Mouse (Mus musculus) forebrain, embryonic 14.5 days (tissue): ENCODE measurements around the gene Tmem132b. TPM values are rescaled to one million over a fixed set of nuclear protein-coding genes. Genes with fewer than 3 reads are reported as not detected.
"Not testable (repeated sequence)": the region's sequence is repeated elsewhere in the genome, so short reads cannot be mapped to it uniquely, and the experiment has no call there.

ENCODE experiments used
- ATAC-seq: fragments of 200-750 bp; cut with Nextera tagmentation; 2 replicates; pipeline ENCODE4 v1.8.0; 2017; ENCODE audit warnings: mild to moderate bottlenecking, moderate library complexity
- DNase-seq: peaks from one replicate; pipeline ENCODE4 v3.0.0-alpha.2; 2015; ENCODE audit warnings: low spot score
- H3K27ac ChIP-seq: fragments of 300-500 bp; sonication (generic); 2 replicates; pipeline ENCODE4 v1.5.1; 2014; ENCODE audit warnings: low read depth, mild to moderate bottlenecking, control low read depth, low read length, moderate library complexity
- H3K27me3 ChIP-seq: fragments of 300-500 bp; sonication (generic); replicated peaks from 2 replicates; pipeline ENCODE4 v1.6.1; 2014; ENCODE audit warnings: low read length, control low read depth, mixed read lengths; ENCODE audit not compliant: control insufficient read depth, insufficient read depth
- H3K36me3 ChIP-seq: fragments of 300-500 bp; sonication (generic); 2 replicates; pipeline ENCODE4 v1.6.1; 2014; ENCODE audit warnings: low read length, control low read depth; ENCODE audit not compliant: control insufficient read depth, insufficient read depth
- H3K4me1 ChIP-seq: fragments of 300-500 bp; sonication (generic); 2 replicates; pipeline ENCODE4 v1.6.1; 2014; ENCODE audit warnings: antibody characterized with exemption, low read length, control low read depth; ENCODE audit not compliant: control insufficient read depth, insufficient read depth
- H3K4me2 ChIP-seq: fragments of 300-500 bp; sonication (generic); 2 replicates; pipeline ENCODE4 v1.6.1; 2014; ENCODE audit warnings: mild to moderate bottlenecking, control low read depth, low read length
- H3K4me3 ChIP-seq: fragments of 300-500 bp; sonication (generic); 2 replicates; pipeline ENCODE4 v1.5.1; 2014; ENCODE audit warnings: low read depth, low read length, control low read depth
- H3K9ac ChIP-seq: fragments of 300-500 bp; sonication (generic); 2 replicates; pipeline ENCODE4 v1.6.1; 2014; ENCODE audit warnings: mild to moderate bottlenecking, low read length, control low read depth, moderate library complexity
- H3K9me3 ChIP-seq: fragments of 300-500 bp; sonication (generic); replicated peaks from 2 replicates; pipeline ENCODE4 v1.6.1; 2016; ENCODE audit warnings: low read length, control low read depth, mixed read lengths; ENCODE audit not compliant: control insufficient read depth
- WGBS: fragments of 180-500 bp; shearing (Covaris S2); extraction: QIAGEN DNeasy Blood & Tissue Kit; methylation state at CpG from one replicate; pipeline ENCODE4 v1.1.7; 2014; 5-methylcytosine and 5-hydroxymethylcytosine counted together
- polyA plus RNA-seq: library from polyadenylated mRNA; unstranded; fragments of >200 nt; fragmentation: Nextera tagmentation; extraction: Ambion mirVana; gene quantifications from 2 replicates; pipeline ENCODE4 v1.2.1, GENCODE M21; 2014

The Tmem132b gene
- 3.1 and 4.4 TPM in 2 replicates for polyA plus RNA-seq

- peak within 1 kb of the TSS; percentile 39; the same call in 1 of the 2 replicates for H3K27ac ChIP-seq
- no peaks in the 10 kb centered on the region for H3K36me3 ChIP-seq
- peak within 1 kb of the TSS; percentile 72 for H3K9ac ChIP-seq
- H3K4me2 ChIP-seq, result peak within 1 kb of the TSS; percentile 94
- peak; percentile 57 for DNase-seq
- H3K4me3 ChIP-seq, result peak within 1 kb of the TSS; percentile 54
- H3K27me3 ChIP-seq, result peaks cover 38% of the 10 kb centered on the region
- peak; percentile 40; the same call in 1 of the 2 replicates for ATAC-seq
- no peaks in the 10 kb centered on the region for H3K9me3 ChIP-seq
- H3K4me1 ChIP-seq, result peaks cover 14% of the 10 kb centered on the region
- 5% methylated on average over 24 of the region's 25 CpGs for WGBS
Measured at GRCm38 (mm10) chr5:125531634-125532033, at the start of gene Tmem132b. Tmem132b (plus strand) TSS chr5:125531774.

GRCm38 (mm10) chr5:125482474-125482873 lies 49.1 kb upstream of the Tmem132b start:
- Histone ChIP-seq H3K9ac (no peak overlapping the region), H3K27ac (no peak overlapping the region), H3K4me2 (no peak overlapping the region), H3K36me3 (peaks cover 33% of the 10 kb centered on the region), H3K4me1 (peaks cover under 1% of the 10 kb centered on the region), H3K27me3 (no peaks in the 10 kb centered on the region), H3K9me3 (no peaks in the 10 kb centered on the region), H3K4me3 (no peak overlapping the region)
- no peak for ATAC-seq
- no peak for DNase-seq
- 93% methylated on average over 7 of the region's 7 CpGs for WGBS

GRCm38 (mm10) chr5:125483712-125484611 lies 47.6 kb upstream of the Tmem132b start:
- Histone ChIP-seq H3K9me3 (no peaks in the 10 kb centered on the region), H3K27ac (no peak overlapping the region), H3K9ac (no peak overlapping the region), H3K4me1 (no peaks in the 10 kb centered on the region), H3K27me3 (no peaks in the 10 kb centered on the region), H3K4me2 (no peak overlapping the region), H3K36me3 (peaks cover 40% of the 10 kb centered on the region), H3K4me3 (no peak overlapping the region)
- DNase-seq (no peak), ATAC-seq (no peak)
- 86% methylated on average over 5 of the region's 6 CpGs for WGBS

- H3K4me2 ChIP-seq, result no peak overlapping the region
- no peak overlapping the region for H3K9ac ChIP-seq
- DNase-seq (no peak), ATAC-seq (no peak)
- no peak overlapping the region for H3K4me3 ChIP-seq
- H3K27ac ChIP-seq, result no peak overlapping the region
- peaks cover 48% of the 10 kb centered on the region for H3K36me3 ChIP-seq
- WGBS, result 94% methylated on average over 4 of the region's 4 CpGs
- no peaks in the 10 kb centered on the region for H3K27me3 ChIP-seq
- no peaks in the 10 kb centered on the region for H3K4me1 ChIP-seq
- no peaks in the 10 kb centered on the region for H3K9me3 ChIP-seq
Measured at GRCm38 (mm10) chr5:125485031-125485778, 46.4 kb upstream of the Tmem132b start.

- Histone ChIP-seq H3K27ac (no peak overlapping the region), H3K27me3 (no peaks in the 10 kb centered on the region), H3K4me2 (no peak overlapping the region), H3K9me3 (no peaks in the 10 kb centered on the region), H3K36me3 (peaks cover 56% of the 10 kb centered on the region), H3K4me3 (no peak overlapping the region), H3K9ac (no peak overlapping the region), H3K4me1 (no peaks in the 10 kb centered on the region)
- WGBS, result 76% methylated on average over 1 of the region's 1 CpGs
- ATAC-seq (no peak), DNase-seq (no peak)
Measured at GRCm38 (mm10) chr5:125486088-125486487, 45.5 kb upstream of the Tmem132b start.

GRCm38 (mm10) chr5:125487375-125488115 lies 44.0 kb upstream of the Tmem132b start:
- H3K27me3 ChIP-seq, result no peaks in the 10 kb centered on the region
- no peaks in the 10 kb centered on the region for H3K4me1 ChIP-seq
- H3K4me2 ChIP-seq, result no peak overlapping the region
- no peaks in the 10 kb centered on the region for H3K9me3 ChIP-seq
- H3K36me3 ChIP-seq, result peaks cover 60% of the 10 kb centered on the region
- 60% methylated on average over 11 of the region's 11 CpGs for WGBS
- ATAC-seq (peak; percentile 63; the same call in 1 of the 2 replicates), DNase-seq (peak; percentile 56)
- no peak overlapping the region for H3K9ac ChIP-seq
- no peak overlapping the region for H3K4me3 ChIP-seq
- H3K27ac ChIP-seq, result peak overlapping the region; percentile 10; the same call in 1 of the 2 replicates

- DNase-seq, result no peak
- no peak overlapping the region for H3K9ac ChIP-seq
- H3K4me2 ChIP-seq, result no peak overlapping the region
- 78% methylated on average over 4 of the region's 4 CpGs for WGBS
- H3K9me3 ChIP-seq, result no peaks in the 10 kb centered on the region
- H3K4me3 ChIP-seq, result no peak overlapping the region
- peak; percentile 48; the same call in 1 of the 2 replicates for ATAC-seq
- H3K27me3 ChIP-seq, result no peaks in the 10 kb centered on the region
- no peaks in the 10 kb centered on the region for H3K4me1 ChIP-seq
- H3K36me3 ChIP-seq, result peaks cover 59% of the 10 kb centered on the region
- H3K27ac ChIP-seq, result peak overlapping the region; percentile 10; the same call in 1 of the 2 replicates
Measured at GRCm38 (mm10) chr5:125488116-125488455, 43.5 kb upstream of the Tmem132b start.

- H3K27ac ChIP-seq, H3K4me3 ChIP-seq, H3K9me3 ChIP-seq, DNase-seq, H3K4me2 ChIP-seq, H3K27me3 ChIP-seq, H3K4me1 ChIP-seq, H3K9ac ChIP-seq, ATAC-seq: not testable (repeated sequence)
- WGBS, result 91% methylated on average over 5 of the region's 5 CpGs
- H3K36me3 ChIP-seq, result peaks cover 54% of the 10 kb centered on the region
Measured at GRCm38 (mm10) chr5:125488953-125489352, 42.6 kb upstream of the Tmem132b start.
